27 mouse cellular contexts compared by ENCODE assay signal in genomic region chr5:139829384-139829783, GRCm38 (mm10). TPM values are rescaled to one million over a fixed set of nuclear protein-coding genes. Genes with fewer than 3 reads are reported as not detected.
DNase-seq lines count a peak whose midpoint lies in the region; ATAC-seq and TF ChIP-seq lines count a peak whose summit lies in the region.
"Had no signal": no experiment of that assay in that cellular context is flagged by ENCODE, and none has a peak within 500 bp of the region (broad histone marks: within the 10 kb centered on the region; RNA-seq: fewer than 3 reads in every experiment).

No protein-coding gene starts in this region.

- no peaks in the 10 kb centered on the region for H3K27me3 ChIP-seq in MEL (ENCODE audit: control insufficient read depth in 1 of 2, insufficient read depth in 2 of 2, low read length in 2 of 2)
- no peaks in the 10 kb centered on the region for H3K27me3 ChIP-seq in stomach, postnatal 0 days (ENCODE audit: control insufficient read depth, insufficient read depth, low read length)
- H3K27me3 ChIP-seq: embryonic facial prominence, embryonic 12.5 days; forebrain, embryonic 15.5 days; midbrain, embryonic 13.5 days had no signal

- no peak for TF ChIP-seq CTCF in MEL (IDR thresholded peaks at IDR 0.05 in 2 of 3, conservative IDR thresholded peaks at IDR 0.05 in 1 of 3; ENCODE audit: control insufficient read depth in 1 of 3, insufficient read depth in 1 of 3, low read depth in 2 of 3, low read length in 3 of 3, poor library complexity in 1 of 3, severe bottlenecking in 1 of 3)
- TF ChIP-seq CTCF in stomach, postnatal 0 days (IDR thresholded peaks at IDR 0.05; ENCODE audit: low read depth) = no peak

- peak; percentile 51 to 70; a peak in 3 of 4 replicates for TF ChIP-seq EP300 in MEL (IDR thresholded peaks at IDR 0.05; ENCODE audit: low read depth in 1 of 2, low read length in 2 of 2)
- no peak for TF ChIP-seq EP300 in stomach, postnatal 0 days (optimal IDR thresholded peaks at IDR 0.05)

- peak overlapping the region; percentile 71 for H3K9ac ChIP-seq in MEL (ENCODE audit: control insufficient read depth, low read depth, low read length, poor library complexity, severe bottlenecking)
- H3K9ac ChIP-seq in stomach, postnatal 0 days (ENCODE audit: low read length) = no peak overlapping the region
- H3K9ac ChIP-seq: embryonic facial prominence, embryonic 12.5 days; forebrain, embryonic 15.5 days; midbrain, embryonic 13.5 days; neural tube, embryonic 13.5 days had no signal

- peaks cover 18% of the 10 kb centered on the region for H3K79me2 ChIP-seq in MEL (ENCODE audit: control insufficient read depth, insufficient read depth, low read length, poor library complexity)

- peaks cover 0 to 30% of the 10 kb centered on the region in 2 experiments; a peak in 2 of 4 replicates for H3K36me3 ChIP-seq in MEL (ENCODE audit: control insufficient read depth in 1 of 2, insufficient read depth in 2 of 2, low read length in 2 of 2)
- H3K36me3 ChIP-seq in stomach, postnatal 0 days (ENCODE audit: control insufficient read depth, insufficient read depth, low read length) = no peaks in the 10 kb centered on the region
- H3K36me3 ChIP-seq: forebrain, embryonic 15.5 days; neural tube, embryonic 13.5 days had no signal

- TF ChIP-seq POLR2A in MEL (IDR thresholded peaks at IDR 0.05; ENCODE audit: control insufficient read depth in 1 of 2, insufficient read depth in 1 of 2, low read depth in 1 of 2, low read length in 2 of 2, poor library complexity in 1 of 2) = peak in 1 of 2 experiments; percentile 63; a peak in 2 of 4 replicates

- peak; percentile 86 for DNase-seq in MEL (ENCODE audit: low read depth, low spot score)
- peak; percentile 18 for DNase-seq in brain, embryonic 18.5 days (ENCODE audit: low read depth, low spot score)
- DNase-seq in left cerebral cortex, postnatal 14 days (ENCODE audit: low spot score in 2 of 2) = peak; percentile 62 to 84
- DNase-seq in right cerebral cortex, postnatal 14 days = peak; percentile 25
- no peak for DNase-seq in heart, adult 8-10 months (ENCODE audit: low spot score)
- DNase-seq in stomach, postnatal 0 days (ENCODE audit: low spot score) = no peak
- DNase-seq in cerebellum, adult 11-12 months = no peak
- DNase-seq: adrenal gland, adult 2 months; B cell, adult 2 months; cerebellum, postnatal 10 days; gastrocnemius, postnatal 10 days; heart, adult 18-20 months; kidney, adult 18-20 months; kidney, postnatal 14 days; liver had no signal

- H3K9me3 ChIP-seq in MEL (replicated peaks; ENCODE audit: insufficient read depth, low read length) = no peaks in the 10 kb centered on the region
- no peaks in the 10 kb centered on the region for H3K9me3 ChIP-seq in stomach, postnatal 0 days (ENCODE audit: control insufficient read depth, low read length)
- H3K9me3 ChIP-seq: embryonic facial prominence, embryonic 12.5 days; forebrain, embryonic 15.5 days; hindbrain, embryonic 10.5 days; midbrain, embryonic 13.5 days; neural tube, embryonic 13.5 days had no signal

- TF ChIP-seq RAD21 in MEL (IDR thresholded peaks at IDR 0.05; ENCODE audit: low read depth, low read length) = no peak

- WGBS in stomach, postnatal 0 days = 76% methylated on average over 13 of the region's 13 CpGs

- peak overlapping the region; percentile 81 for H3K27ac ChIP-seq in MEL (ENCODE audit: control insufficient read depth, low read depth, low read length)
- no peak overlapping the region for H3K27ac ChIP-seq in stomach, postnatal 0 days (replicated peaks)
- H3K27ac ChIP-seq: embryonic facial prominence, embryonic 12.5 days; forebrain, embryonic 15.5 days; hindbrain, embryonic 10.5 days; midbrain, embryonic 13.5 days; neural tube, embryonic 13.5 days had no signal

- peaks cover 3 to 41% of the 10 kb centered on the region in 2 experiments; a peak in 3 of 4 replicates for H3K4me1 ChIP-seq in MEL (ENCODE audit: control insufficient read depth in 1 of 2, insufficient read depth in 2 of 2, low read length in 2 of 2)
- H3K4me1 ChIP-seq in stomach, postnatal 0 days (replicated peaks; ENCODE audit: control insufficient read depth, insufficient read depth) = peaks cover 3% of the 10 kb centered on the region

- no peak for ATAC-seq in stomach, postnatal 0 days (ENCODE audit: low FRiP score, low TSS enrichment)
- ATAC-seq: forebrain, embryonic 15.5 days; lung, postnatal 0 days; midbrain, embryonic 13.5 days had no signal

- intact Hi-C loops in left cerebral cortex, postnatal 14 days (cut with DNase I) = no loop called here

- H3K4me3 ChIP-seq in MEL (ENCODE audit: control insufficient read depth in 1 of 2, insufficient read depth in 1 of 2, low read depth in 2 of 2, low read length in 2 of 2) = peak overlapping the region; percentile 31 to 46
- no peak overlapping the region for H3K4me3 ChIP-seq in stomach, postnatal 0 days (ENCODE audit: low read depth, low read length)
- H3K4me3 ChIP-seq: embryonic facial prominence, embryonic 12.5 days; erythroblast, embryonic 14.5 days; forebrain, embryonic 15.5 days; hindbrain, embryonic 10.5 days; midbrain, embryonic 13.5 days; neural tube, embryonic 13.5 days had no signal

- H3K4me2 ChIP-seq in stomach, postnatal 0 days (replicated peaks; ENCODE audit: low read depth) = no peak overlapping the region
- H3K4me2 ChIP-seq: embryonic facial prominence, embryonic 12.5 days; forebrain, embryonic 15.5 days; midbrain, embryonic 13.5 days; neural tube, embryonic 13.5 days had no signal

TF ChIP-seq in MEL, 35 proteins besides CTCF, POLR2A, EP300 and RAD21 (continues in another document):
- TF ChIP-seq UBTF (IDR thresholded peaks at IDR 0.05; ENCODE audit: borderline replicate concordance, insufficient read depth, low read depth, low read length) = no peak
- peak; percentile 22; the same call in 1 of the 2 replicates for TF ChIP-seq ZMIZ1 (IDR thresholded peaks at IDR 0.05; ENCODE audit: low read depth, low read length)
- peak; percentile 24; the same call in 1 of the 2 replicates for TF ChIP-seq ELF1 (IDR thresholded peaks at IDR 0.05; ENCODE audit: low read depth, low read length)
- TF ChIP-seq MAX (IDR thresholded peaks at IDR 0.05; ENCODE audit: low read length) = peak; percentile 90
- peak; percentile 99 for TF ChIP-seq BHLHE40 (IDR thresholded peaks at IDR 0.05; ENCODE audit: borderline replicate concordance, low read depth, low read length)
- TF ChIP-seq KAT2A (conservative IDR thresholded peaks at IDR 0.05; ENCODE audit: low read depth, low read length) = no peak
- TF ChIP-seq MXI1 (IDR thresholded peaks at IDR 0.05; ENCODE audit: low read depth, low read length) = peak; percentile 91
- no peak; the same call in 1 of the 2 replicates for TF ChIP-seq MAFK (IDR thresholded peaks at IDR 0.05; ENCODE audit: borderline replicate concordance, low read depth, low read length)
- no peak for TF ChIP-seq NRF1 (IDR thresholded peaks at IDR 0.05; ENCODE audit: insufficient read depth, low read depth, low read length, poor library complexity, severe bottlenecking)
- peak; percentile 58; the same call in 1 of the 2 replicates for TF ChIP-seq USF1 (IDR thresholded peaks at IDR 0.05; ENCODE audit: low read depth, low read length)
- peak; percentile 57; the same call in 1 of the 2 replicates for TF ChIP-seq RCOR1 (IDR thresholded peaks at IDR 0.05; ENCODE audit: low read depth, low read length)
- TF ChIP-seq TBP (IDR thresholded peaks at IDR 0.05; ENCODE audit: low read depth, low read length) = peak; percentile 71
- peak; percentile 94; the same call in 1 of the 2 replicates for TF ChIP-seq MEF2A (IDR thresholded peaks at IDR 0.05; ENCODE audit: extremely low read depth, insufficient replicate concordance, low read depth, low read length, poor library complexity, severe bottlenecking)
- peak; percentile 77 for TF ChIP-seq MYC (IDR thresholded peaks at IDR 0.05; ENCODE audit: low read depth, low read length)

RNA-seq across cellular contexts. Expression of gene Psmg3, which starts 2.7 kb away (rescaled TPM):
- 70.0 and 75.4 TPM in 2 replicates for total RNA-seq in MEL (2012; rRNA removed)
- polyA plus RNA-seq in MEL (2012; ENCODE audit: insufficient read depth in 1 of 2, insufficient read length in 2 of 2, low read depth in 1 of 2, low replicate concordance in 2 of 2, missing spikeins in 1 of 2) = 10 to 100 TPM in 1 of 2 experiments, not detected in 1; 81.9 TPM
- 10 to 100 TPM; 17.2 to 17.9 TPM for total RNA-seq in left cerebral cortex, postnatal 14 days (2021)
- 10 to 100 TPM in 1 of 4 experiments, 1 to 10 TPM in 3; 7.0 to 10.6 (median 9.1) TPM for total RNA-seq in heart, adult 8-10 months (2022)
- polyA plus RNA-seq in stomach, postnatal 0 days (2015; fragmentation: Nextera tagmentation; extraction: Ambion mirVana) = 50.6 and 51.0 TPM in 2 replicates

RNA-seq across cellular contexts. Expression of gene Gm26938, which starts 3.2 kb away (rescaled TPM):
- total RNA-seq in MEL (2012; rRNA removed) = not detected in 2 replicates
- polyA plus RNA-seq in MEL (2012; ENCODE audit: insufficient read depth in 1 of 2, insufficient read length in 2 of 2, low read depth in 1 of 2, low replicate concordance in 2 of 2, missing spikeins in 1 of 2) = under 1 TPM in 1 of 2 experiments, not detected in 1; 0.11 TPM
- total RNA-seq in left cerebral cortex, postnatal 14 days (2021) = not detected
- not detected for total RNA-seq in heart, adult 8-10 months (2022)
- not detected in 2 replicates for polyA plus RNA-seq in stomach, postnatal 0 days (2015; fragmentation: Nextera tagmentation; extraction: Ambion mirVana)
- total RNA-seq: adrenal gland, adult 2 months; gastrocnemius, postnatal 10 days; heart, adult 18-20 months; layer of hippocampus, adult 8-10 months; left cerebral cortex, adult 8-10 months; megakaryocyte progenitor cell, adult 5-6 weeks had no signal
- polyA plus RNA-seq: adrenal gland, adult 2 months; embryonic facial prominence, embryonic 12.5 days; erythroblast, embryonic 14.5 days; forebrain, embryonic 15.5 days; heart, embryonic 16.5 days; hindbrain, embryonic 10.5 days; lung, postnatal 0 days; midbrain, embryonic 13.5 days; neural tube, embryonic 13.5 days; small intestine, adult 2 months had no signal

RNA-seq across cellular contexts. Expression of gene Tmem184a, which starts 9.7 kb away (rescaled TPM):
- 0.07 and 0.27 TPM in 2 replicates for total RNA-seq in MEL (2012; rRNA removed)
- under 1 TPM in 1 of 2 experiments, not detected in 1; 0.10 TPM for polyA plus RNA-seq in MEL (2012; ENCODE audit: insufficient read depth in 1 of 2, insufficient read length in 2 of 2, low read depth in 1 of 2, low replicate concordance in 2 of 2, missing spikeins in 1 of 2)
- total RNA-seq in left cerebral cortex, postnatal 14 days (2021) = under 1 TPM in 1 of 2 experiments, not detected in 1; 0.08 TPM
- total RNA-seq in heart, adult 8-10 months (2022) = under 1 TPM in 3 of 4 experiments, not detected in 1; 0.22 to 0.87 (median 0.47) TPM
- polyA plus RNA-seq in stomach, postnatal 0 days (2015; fragmentation: Nextera tagmentation; extraction: Ambion mirVana) = 72.0 and 84.3 TPM in 2 replicates
- total RNA-seq: megakaryocyte progenitor cell, adult 5-6 weeks had no signal

RNA-seq across cellular contexts. Expression of gene Mafk, which starts 38.1 kb away (rescaled TPM):
- 43.6 and 62.1 TPM in 2 replicates for total RNA-seq in MEL (2012; rRNA removed)
- 10 to 100 TPM in 1 of 2 experiments, not detected in 1; 56.5 TPM for polyA plus RNA-seq in MEL (2012; ENCODE audit: insufficient read depth in 1 of 2, insufficient read length in 2 of 2, low read depth in 1 of 2, low replicate concordance in 2 of 2, missing spikeins in 1 of 2)
- total RNA-seq in left cerebral cortex, postnatal 14 days (2021) = 1 to 10 TPM; 7.6 to 8.5 TPM
- total RNA-seq in heart, adult 8-10 months (2022) = 10 to 100 TPM; 27.3 to 35.9 (median 33.9) TPM
- polyA plus RNA-seq in stomach, postnatal 0 days (2015; fragmentation: Nextera tagmentation; extraction: Ambion mirVana) = 19.4 TPM in 2 replicates

RNA-seq across cellular contexts. Expression of gene Ints1, which starts 53.9 kb away (rescaled TPM):
- total RNA-seq in MEL (2012; rRNA removed) = 77.9 and 82.5 TPM in 2 replicates
- polyA plus RNA-seq in MEL (2012; ENCODE audit: insufficient read depth in 1 of 2, insufficient read length in 2 of 2, low read depth in 1 of 2, low replicate concordance in 2 of 2, missing spikeins in 1 of 2) = 10 to 100 TPM in 1 of 2 experiments, not detected in 1; 89.2 TPM
- total RNA-seq in left cerebral cortex, postnatal 14 days (2021) = 100 to 1,000 TPM in 1 of 2 experiments, 10 to 100 TPM in 1; 96.8 to 102 TPM
- 10 to 100 TPM; 39.2 to 43.9 (median 40.1) TPM for total RNA-seq in heart, adult 8-10 months (2022)
- polyA plus RNA-seq in stomach, postnatal 0 days (2015; fragmentation: Nextera tagmentation; extraction: Ambion mirVana) = 7.9 and 8.0 TPM in 2 replicates

Comparison
In these comparisons a context has a peak if more than half of its experiments do, and no peak if none do; other contexts are left out.
1. DNase-seq: peak in MEL (single experiment), brain, embryonic 18.5 days (single experiment), left cerebral cortex, postnatal 14 days (2 of 2) and right cerebral cortex, postnatal 14 days (single experiment); none in heart, adult 8-10 months (single experiment), stomach, postnatal 0 days (single experiment) and cerebellum, adult 11-12 months (single experiment).